Mouse (Mus musculus): ENCODE measurements at regions not wholly inside any gene's neighbourhood (a gene's known extent, or its start where the extent isn't known, plus 50 kb on each side); places are given as distances from the start of the nearest gene placed in this dataset.

DNA sequence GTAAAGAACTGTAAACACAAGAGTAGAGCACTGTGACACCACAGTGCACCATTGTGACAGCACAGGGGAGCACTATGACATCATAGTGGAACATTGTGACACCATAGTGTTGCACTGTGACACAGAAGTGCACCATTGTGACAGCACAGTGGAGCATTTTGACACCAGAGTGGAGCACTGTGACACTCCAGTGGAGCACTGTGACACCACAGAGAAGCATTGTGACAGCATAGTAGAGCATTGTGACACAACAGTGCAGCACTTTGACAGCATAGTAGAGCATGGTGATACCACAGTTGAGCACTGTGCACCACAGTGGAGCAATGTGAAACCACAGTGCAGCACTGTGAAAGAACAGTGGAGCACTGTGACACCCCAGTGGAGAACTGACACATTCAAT, 2750.4 kb upstream of the Gm8797 start:
- no peaks in the 10 kb centered on the region for H3K36me3 ChIP-seq (replicated peaks; ENCODE audit: control insufficient read depth, insufficient read depth, low read depth)
- no peaks in the 10 kb centered on the region for H3K4me1 ChIP-seq (replicated peaks; ENCODE audit: control insufficient read depth in 2 of 2, insufficient read depth in 2 of 2, low read length in 1 of 2)
- no peaks in the 10 kb centered on the region for H3K27me3 ChIP-seq (ENCODE audit: control insufficient read depth, insufficient read depth, low read length)
- no peak for TF ChIP-seq CTCF (IDR thresholded peaks at IDR 0.05; ENCODE audit: low read depth)
- TF ChIP-seq EP300 (IDR thresholded peaks at IDR 0.05; ENCODE audit: low read depth), result no peak
- H3K4me2 ChIP-seq (ENCODE audit: low read depth), result no peak overlapping the region
- no peak for DNase-seq (ENCODE audit: low read depth in 3 of 3, low spot score in 3 of 3)
- no peak overlapping the region for H3K9ac ChIP-seq (replicated peaks)
- H3K27ac ChIP-seq, result no peak overlapping the region
- no peak for ATAC-seq (ENCODE audit: insufficient read depth)
- H3K9me3 ChIP-seq (ENCODE audit: control insufficient read depth, low read length), result no peaks in the 10 kb centered on the region; the same call in 1 of the 2 replicates
- no peak overlapping the region for H3K4me3 ChIP-seq (ENCODE audit: insufficient read depth in 1 of 2, low read depth in 2 of 2, low read length in 2 of 2)

DNA sequence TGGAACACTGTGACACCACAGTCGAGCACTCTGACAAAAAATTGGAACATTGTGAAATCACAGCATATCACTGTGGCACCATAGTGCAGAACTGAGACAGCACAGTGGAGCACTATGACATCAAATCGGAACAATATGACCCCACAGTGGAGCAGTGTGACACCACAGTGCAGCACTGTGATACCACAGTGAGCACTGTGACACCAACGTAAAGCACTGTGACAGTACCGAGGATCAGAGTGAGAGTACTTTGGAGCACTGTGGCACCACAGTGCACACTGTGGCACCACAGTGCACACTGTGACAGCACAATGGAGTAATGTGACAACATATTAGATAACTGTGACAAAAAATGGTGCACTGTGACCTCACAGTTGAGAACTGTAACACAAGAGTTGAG, 2749.4 kb upstream of the Gm8797 start:
- H3K27me3 ChIP-seq (ENCODE audit: control insufficient read depth, insufficient read depth, low read length), result no peaks in the 10 kb centered on the region
- H3K9me3 ChIP-seq (ENCODE audit: control insufficient read depth, low read length), result no peaks in the 10 kb centered on the region; the same call in 1 of the 2 replicates
- no peak for ATAC-seq (ENCODE audit: insufficient read depth)
- no peaks in the 10 kb centered on the region for H3K36me3 ChIP-seq (replicated peaks; ENCODE audit: control insufficient read depth, insufficient read depth, low read depth)
- H3K4me1 ChIP-seq (replicated peaks; ENCODE audit: control insufficient read depth in 2 of 2, insufficient read depth in 2 of 2, low read length in 1 of 2), result no peaks in the 10 kb centered on the region
- H3K4me2 ChIP-seq (ENCODE audit: low read depth), result no peak overlapping the region
- 44% methylated on average over 4 of the region's 4 CpGs for WGBS (ENCODE audit: insufficient replicate concordance)
- no peak overlapping the region for H3K4me3 ChIP-seq (ENCODE audit: insufficient read depth in 1 of 2, low read depth in 2 of 2, low read length in 2 of 2)
- no peak overlapping the region for H3K9ac ChIP-seq (replicated peaks)
- no peak overlapping the region for H3K27ac ChIP-seq
- no peak for TF ChIP-seq CTCF (IDR thresholded peaks at IDR 0.05; ENCODE audit: low read depth)
- TF ChIP-seq EP300 (IDR thresholded peaks at IDR 0.05; ENCODE audit: low read depth), result no peak
- no peak for DNase-seq (ENCODE audit: low read depth in 3 of 3, low spot score in 3 of 3)

DNA sequence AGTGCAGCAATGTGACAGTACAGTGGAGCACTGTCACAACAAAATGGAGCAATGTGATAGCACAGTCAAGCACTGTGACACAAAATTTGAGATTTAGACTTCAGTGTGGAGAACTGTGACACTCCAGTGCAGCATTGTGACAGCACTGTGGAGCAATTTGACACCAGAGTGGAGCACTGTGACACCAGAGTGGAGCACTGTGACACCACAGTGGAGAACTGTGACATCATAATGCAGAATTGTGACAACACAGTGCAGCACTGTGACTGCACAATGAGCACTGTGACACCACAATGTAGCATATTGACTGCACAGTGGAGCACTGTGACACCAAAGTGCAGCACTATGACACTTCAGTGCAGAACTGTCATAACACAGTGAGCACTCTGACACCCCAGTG, 2749.0 kb upstream of the Gm8797 start:
- TF ChIP-seq EP300 (IDR thresholded peaks at IDR 0.05; ENCODE audit: low read depth) (no peak), CTCF (IDR thresholded peaks at IDR 0.05; ENCODE audit: low read depth) (no peak)
- no peak overlapping the region for H3K9ac ChIP-seq (replicated peaks)

GRCm38 (mm10) chr3:3003425-3003824, 2747.2 kb upstream of the Gm8797 start:
- TF ChIP-seq CTCF (IDR thresholded peaks at IDR 0.05; ENCODE audit: low read depth) (no peak), EP300 (IDR thresholded peaks at IDR 0.05; ENCODE audit: low read depth) (no peak)
- WGBS (ENCODE audit: insufficient replicate concordance), result 53% methylated on average over 1 of the region's 1 CpGs
- no peaks in the 10 kb centered on the region for H3K4me1 ChIP-seq (replicated peaks; ENCODE audit: control insufficient read depth in 2 of 2, insufficient read depth in 2 of 2, low read length in 1 of 2)
- no peaks in the 10 kb centered on the region for H3K36me3 ChIP-seq (replicated peaks; ENCODE audit: control insufficient read depth, insufficient read depth, low read depth)
- H3K9ac ChIP-seq (replicated peaks), result no peak overlapping the region
- DNase-seq (ENCODE audit: low read depth in 3 of 3, low spot score in 3 of 3) (no peak), ATAC-seq (ENCODE audit: insufficient read depth) (no peak)
- H3K27ac ChIP-seq, result no peak overlapping the region
- no peak overlapping the region for H3K4me2 ChIP-seq (ENCODE audit: low read depth)
- no peaks in the 10 kb centered on the region; the same call in 1 of the 2 replicates for H3K9me3 ChIP-seq (ENCODE audit: control insufficient read depth, low read length)
- no peaks in the 10 kb centered on the region for H3K27me3 ChIP-seq (ENCODE audit: control insufficient read depth, insufficient read depth, low read length)
- H3K4me3 ChIP-seq (ENCODE audit: insufficient read depth in 1 of 2, low read depth in 2 of 2, low read length in 2 of 2), result no peak overlapping the region

More for the DNA sequence above, 2749.0 kb upstream of the Gm8797 start:
- no peak overlapping the region for H3K27ac ChIP-seq
- no peak overlapping the region for H3K4me3 ChIP-seq (ENCODE audit: insufficient read depth in 1 of 2, low read depth in 2 of 2, low read length in 2 of 2)
- H3K4me2 ChIP-seq (ENCODE audit: low read depth), result no peak overlapping the region
- no peaks in the 10 kb centered on the region for H3K36me3 ChIP-seq (replicated peaks; ENCODE audit: control insufficient read depth, insufficient read depth, low read depth)
- H3K9me3 ChIP-seq (ENCODE audit: control insufficient read depth, low read length), result no peaks in the 10 kb centered on the region; the same call in 1 of the 2 replicates
- H3K27me3 ChIP-seq (ENCODE audit: control insufficient read depth, insufficient read depth, low read length), result no peaks in the 10 kb centered on the region
- no peak for DNase-seq (ENCODE audit: low read depth in 3 of 3, low spot score in 3 of 3)
- ATAC-seq (ENCODE audit: insufficient read depth), result no peak
- no peaks in the 10 kb centered on the region for H3K4me1 ChIP-seq (replicated peaks; ENCODE audit: control insufficient read depth in 2 of 2, insufficient read depth in 2 of 2, low read length in 1 of 2)

DNA sequence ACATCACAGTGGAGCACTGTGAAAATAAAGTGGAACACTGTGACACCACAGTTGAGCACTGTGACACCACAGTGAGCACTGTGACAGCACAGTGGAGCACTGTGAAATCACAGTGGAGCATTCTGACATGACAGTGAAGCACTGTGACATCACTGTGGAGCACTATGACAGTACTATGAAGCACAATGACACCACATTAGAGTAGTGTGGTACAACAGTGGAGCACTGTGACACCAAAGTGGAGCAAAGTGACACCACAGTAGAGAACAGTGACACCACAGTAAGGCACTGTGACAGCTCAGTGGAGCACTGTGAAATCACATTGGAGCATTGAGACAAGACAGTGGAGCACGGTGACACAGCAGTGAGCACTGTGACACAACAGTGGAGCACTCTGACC, 2739.5 kb upstream of the Gm8797 start:
- no peaks in the 10 kb centered on the region; the same call in 1 of the 2 replicates for H3K9me3 ChIP-seq (ENCODE audit: control insufficient read depth, low read length)
- H3K4me3 ChIP-seq (ENCODE audit: insufficient read depth in 1 of 2, low read depth in 2 of 2, low read length in 2 of 2), result no peak overlapping the region
- no peak overlapping the region for H3K9ac ChIP-seq (replicated peaks)
- H3K36me3 ChIP-seq (replicated peaks; ENCODE audit: control insufficient read depth, insufficient read depth, low read depth), result no peaks in the 10 kb centered on the region
- DNase-seq (ENCODE audit: low read depth in 3 of 3, low spot score in 3 of 3), result no peak
- 40% methylated on average over 1 of the region's 1 CpGs for WGBS (ENCODE audit: insufficient replicate concordance)
- no peaks in the 10 kb centered on the region for H3K4me1 ChIP-seq (replicated peaks; ENCODE audit: control insufficient read depth in 2 of 2, insufficient read depth in 2 of 2, low read length in 1 of 2)
- no peak overlapping the region for H3K4me2 ChIP-seq (ENCODE audit: low read depth)
- no peak for TF ChIP-seq EP300 (IDR thresholded peaks at IDR 0.05; ENCODE audit: low read depth)
- ATAC-seq (ENCODE audit: insufficient read depth), result no peak
- H3K27ac ChIP-seq, result no peak overlapping the region
- no peaks in the 10 kb centered on the region for H3K27me3 ChIP-seq (ENCODE audit: control insufficient read depth, insufficient read depth, low read length)
